Mouse (Mus musculus) midbrain, embryonic 15.5 days (tissue): ENCODE measurements around the gene Rims1. TPM values are rescaled to one million over a fixed set of nuclear protein-coding genes. Genes with fewer than 3 reads are reported as not detected.

Experiments
- ATAC-seq: fragments of 200-750 bp; cut with Nextera tagmentation; replicated peaks from 2 replicates; pipeline ENCODE4 v1.8.0; 2017; ENCODE audit warnings: moderate TSS enrichment
- H3K27ac ChIP-seq: fragments of 300-500 bp; sonication (generic); 2 replicates; pipeline ENCODE4 v1.5.1; 2015; ENCODE audit warnings: mild to moderate bottlenecking, inconsistent platforms
- H3K27me3 ChIP-seq: fragments of 300-500 bp; sonication (generic); replicated peaks from 2 replicates; pipeline ENCODE4 v1.6.1; 2015; ENCODE audit warnings: inconsistent platforms
- H3K36me3 ChIP-seq: fragments of 300-500 bp; sonication (generic); replicated peaks from 2 replicates; pipeline ENCODE4 v1.6.1; 2015; ENCODE audit warnings: inconsistent platforms
- H3K4me1 ChIP-seq: fragments of 300-500 bp; sonication (generic); 2 replicates; pipeline ENCODE4 v1.6.1; 2015; ENCODE audit warnings: inconsistent platforms
- H3K4me2 ChIP-seq: fragments of 300-500 bp; sonication (generic); 2 replicates; pipeline ENCODE4 v1.6.1; 2015; ENCODE audit warnings: inconsistent platforms, mild to moderate bottlenecking, moderate library complexity
- H3K4me3 ChIP-seq: fragments of 300-500 bp; sonication (generic); 2 replicates; pipeline ENCODE4 v1.5.1; 2015; ENCODE audit warnings: mild to moderate bottlenecking, inconsistent platforms
- H3K9ac ChIP-seq: fragments of 300-500 bp; sonication (generic); 2 replicates; pipeline ENCODE4 v1.6.1; 2015; ENCODE audit warnings: mild to moderate bottlenecking, inconsistent platforms
- H3K9me3 ChIP-seq: fragments of 300-500 bp; sonication (generic); 2 replicates; pipeline ENCODE4 v1.6.1; 2016; ENCODE audit warnings: inconsistent platforms
- WGBS: fragments of 180-500 bp; shearing (Covaris S2); methylation state at CpG from one replicate; pipeline ENCODE4 v1.1.7; 2015; ENCODE audit warnings: mixed read lengths; 5-methylcytosine and 5-hydroxymethylcytosine counted together
- polyA plus RNA-seq: library from polyadenylated mRNA; unstranded; fragments of >200 nt; fragmentation: Nextera tagmentation; extraction: Ambion mirVana; gene quantifications from 2 replicates; pipeline ENCODE4 v1.2.1, GENCODE M21; 2015

Rims1 gene
- polyA plus RNA-seq, 1 experiment from 2014 or later: 20.1 TPM

GRCm38 (mm10) chr1:22254278-22254677, 551.5 kb downstream of the Rims1 start:
- H3K27ac ChIP-seq: no peak overlapping the region
- H3K4me3 ChIP-seq: no peak overlapping the region
- no peak overlapping the region for H3K9ac ChIP-seq
- H3K4me2 ChIP-seq: no peak overlapping the region
- H3K4me1 ChIP-seq: no peaks in the 10 kb centered on the region
- 79% methylated on average over 2 of the region's 2 CpGs for WGBS
- H3K9me3 ChIP-seq: no peaks in the 10 kb centered on the region
- no peaks in the 10 kb centered on the region for H3K27me3 ChIP-seq
- no peaks in the 10 kb centered on the region for H3K36me3 ChIP-seq
- ATAC-seq: peak; percentile 63; the same call in 1 of the 2 replicates

DNA sequence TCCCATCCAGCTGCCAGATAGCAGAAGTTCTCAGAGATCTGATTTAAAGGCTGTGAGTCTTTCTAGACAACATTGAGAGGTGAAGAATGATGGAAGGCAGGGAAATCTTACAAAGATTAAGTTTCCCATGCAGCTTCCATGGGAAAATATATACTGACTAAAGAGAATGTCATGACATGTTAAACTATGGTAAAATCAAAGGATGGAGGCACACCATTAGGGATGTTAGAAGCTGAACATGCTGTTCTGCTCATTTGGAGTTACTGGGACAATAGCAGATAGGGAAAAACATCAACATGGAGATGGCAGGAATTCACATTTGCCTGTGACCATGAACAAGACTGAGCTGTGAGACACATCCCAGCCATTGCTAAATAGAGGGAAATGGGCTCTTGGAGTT, 552.9 kb downstream of the Rims1 start:
- H3K27ac ChIP-seq: no peak overlapping the region
- ATAC-seq: no peak
- no peaks in the 10 kb centered on the region for H3K36me3 ChIP-seq
- no peaks in the 10 kb centered on the region for H3K4me1 ChIP-seq
- H3K9ac ChIP-seq: no peak overlapping the region
- H3K9me3 ChIP-seq: no peaks in the 10 kb centered on the region
- H3K27me3 ChIP-seq: no peaks in the 10 kb centered on the region
- H3K4me2 ChIP-seq: no peak overlapping the region
- no peak overlapping the region for H3K4me3 ChIP-seq

DNA sequence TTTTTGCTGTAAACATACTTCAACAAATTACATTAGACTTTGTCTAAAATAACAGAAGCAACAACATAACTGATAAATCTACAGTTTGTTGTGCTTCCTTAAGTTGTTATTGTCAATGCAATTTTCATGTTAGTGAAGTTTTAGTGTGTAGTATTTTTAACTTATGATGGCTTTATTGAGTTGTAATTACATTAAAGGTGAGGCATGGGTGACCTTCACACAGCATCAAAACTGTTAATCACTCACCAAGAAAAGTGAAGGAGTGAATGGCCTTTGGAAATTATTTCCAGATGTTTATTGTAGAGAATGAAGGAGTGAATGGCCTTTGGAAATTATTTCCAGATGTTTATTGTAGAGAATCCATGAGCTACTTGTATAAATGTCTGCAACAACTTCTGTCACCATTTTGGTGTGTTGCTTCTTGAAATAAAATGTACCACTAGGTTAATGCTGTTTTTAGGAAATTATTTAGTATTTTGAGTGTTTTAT, 556.9 kb downstream of the Rims1 start:
- no peak for ATAC-seq
- H3K9me3 ChIP-seq: no peaks in the 10 kb centered on the region
- H3K27ac ChIP-seq: no peak overlapping the region
- H3K4me2 ChIP-seq: no peak overlapping the region
- no peaks in the 10 kb centered on the region for H3K36me3 ChIP-seq
- H3K9ac ChIP-seq: no peak overlapping the region
- no peaks in the 10 kb centered on the region for H3K27me3 ChIP-seq
- no peaks in the 10 kb centered on the region for H3K4me1 ChIP-seq
- H3K4me3 ChIP-seq: no peak overlapping the region

- Histone ChIP-seq H3K9ac (no peak overlapping the region), H3K36me3 (no peaks in the 10 kb centered on the region), H3K9me3 (no peaks in the 10 kb centered on the region), H3K27ac (no peak overlapping the region), H3K4me3 (no peak overlapping the region), H3K4me1 (no peaks in the 10 kb centered on the region), H3K27me3 (no peaks in the 10 kb centered on the region), H3K4me2 (no peak overlapping the region)
- WGBS: 93% methylated on average over 2 of the region's 2 CpGs
- no peak for ATAC-seq
Measured at GRCm38 (mm10) chr1:22245748-22246147, 560.0 kb downstream of the Rims1 start.
